Mouse (Mus musculus): ENCODE results near the gene Mrpl23.

Mrpl23 gene

DNA sequence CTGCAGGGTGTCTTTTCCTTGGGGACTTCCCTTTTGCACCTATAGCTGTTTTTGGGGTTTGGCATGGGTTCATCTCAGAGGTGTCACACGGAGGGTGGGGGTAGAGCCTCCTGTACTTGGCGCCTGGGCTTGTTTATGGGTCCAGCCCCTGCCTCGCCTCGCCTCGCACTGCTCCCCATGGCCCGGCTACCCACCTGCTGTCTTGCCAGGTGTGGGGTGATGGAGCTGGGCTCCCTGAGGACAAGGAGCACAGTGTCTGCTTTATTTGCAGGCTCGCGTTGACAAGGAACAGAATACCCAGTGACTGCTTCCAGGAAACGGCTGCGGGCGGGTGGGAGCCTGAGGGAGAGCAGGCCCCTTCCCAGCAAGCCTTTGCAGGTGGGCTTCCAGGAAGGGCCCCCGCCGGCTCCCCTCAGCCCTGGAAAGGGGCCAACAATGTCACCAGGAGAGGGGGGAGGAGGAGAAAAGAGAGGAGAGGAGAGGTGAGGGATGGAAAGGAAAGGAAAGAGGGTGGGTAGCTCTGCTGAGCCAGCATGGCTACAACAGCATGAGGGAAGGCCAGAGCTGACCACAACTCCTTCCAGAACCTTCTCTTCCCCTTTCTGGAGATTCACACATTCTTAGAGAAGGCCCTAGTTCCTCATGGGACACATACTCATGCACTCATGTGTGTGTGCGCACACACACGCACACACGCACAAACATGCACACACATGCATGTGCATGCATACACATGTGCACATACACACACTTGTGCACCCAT lies 39.2 kb downstream of the Mrpl23 start:
- in situ Hi-C loops (cut with MboI, MseI), result no loop called here

DNA sequence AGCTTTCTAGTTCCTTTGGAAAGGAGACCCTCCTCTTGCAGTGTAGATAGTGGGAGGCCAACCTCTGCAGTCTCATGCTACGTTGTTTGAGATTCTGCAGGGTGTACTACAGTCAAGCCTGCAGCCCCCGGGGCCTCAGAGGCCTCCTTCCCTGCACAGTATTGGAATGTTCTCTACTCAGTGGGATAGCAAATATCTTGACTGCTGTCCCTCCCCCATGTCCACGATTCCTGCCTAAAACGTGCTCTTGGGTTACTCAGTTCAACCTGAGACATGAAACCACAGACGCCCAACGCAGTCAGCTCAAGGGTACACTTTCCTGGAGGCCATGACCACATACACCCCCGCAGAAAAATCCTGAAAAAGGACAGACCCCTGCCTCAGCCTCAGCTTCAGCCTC lies 39.9 kb downstream of the Mrpl23 start:
- in situ Hi-C loops (cut with MboI, MseI), result no loop called here

GRCm38 (mm10) chr7:142572992-142573391 lies 40.5 kb downstream of the Mrpl23 start:
- in situ Hi-C loops (cut with MboI, MseI), result no loop called here

DNA sequence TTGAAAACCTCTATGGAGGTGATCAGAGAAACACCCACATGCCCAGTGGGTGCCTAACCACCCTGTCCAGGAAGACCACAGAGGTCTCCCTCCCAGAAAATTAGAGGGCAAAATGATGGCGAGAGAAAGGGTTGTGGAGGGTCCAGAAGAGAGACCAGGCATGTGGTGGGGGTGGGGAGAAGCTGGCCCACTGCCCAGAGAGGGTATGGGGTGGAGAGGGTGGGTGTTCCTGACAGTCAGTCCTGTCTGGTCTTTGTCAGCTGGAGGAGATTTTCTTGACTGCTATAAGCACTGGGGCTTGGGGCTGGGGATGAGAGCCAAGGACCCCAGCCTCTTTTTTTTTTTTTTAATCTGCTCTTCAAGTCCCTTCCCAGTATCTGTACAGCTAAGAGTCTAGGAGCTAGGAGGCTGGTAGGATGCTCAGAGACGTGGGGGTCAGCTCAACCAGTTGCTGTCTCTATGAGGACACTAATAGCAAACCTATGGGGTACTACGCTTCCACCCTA lies 41.7 kb downstream of the Mrpl23 start:
- in situ Hi-C loops (cut with MboI, MseI), result no loop called here

DNA sequence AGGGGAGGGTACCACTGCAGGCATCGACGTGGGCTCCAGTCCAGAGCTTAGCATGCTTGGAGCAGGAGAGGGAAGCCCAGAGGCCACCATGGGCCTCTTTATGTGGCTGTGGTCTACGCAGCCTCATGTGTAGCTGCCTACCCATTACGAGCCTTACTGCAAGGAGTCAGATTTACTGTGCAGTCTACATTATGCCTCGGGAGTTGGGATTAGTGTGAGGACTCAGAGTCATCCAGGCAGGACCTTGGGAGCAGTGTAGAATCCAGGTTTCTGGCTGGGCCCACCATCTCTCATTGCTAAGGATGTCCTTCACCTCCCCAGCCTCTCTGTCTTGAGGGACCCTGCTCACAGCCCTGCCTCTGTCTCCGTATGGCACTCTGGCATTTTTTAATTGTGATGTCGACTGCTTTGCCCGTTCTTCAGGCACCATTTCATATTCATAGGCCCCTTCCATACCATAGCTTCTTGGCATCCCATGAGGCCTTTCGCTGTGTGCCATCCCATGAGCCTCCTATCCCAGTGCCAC lies 42.4 kb downstream of the Mrpl23 start:
- in situ Hi-C loops (cut with MboI, MseI), result no loop called here

DNA sequence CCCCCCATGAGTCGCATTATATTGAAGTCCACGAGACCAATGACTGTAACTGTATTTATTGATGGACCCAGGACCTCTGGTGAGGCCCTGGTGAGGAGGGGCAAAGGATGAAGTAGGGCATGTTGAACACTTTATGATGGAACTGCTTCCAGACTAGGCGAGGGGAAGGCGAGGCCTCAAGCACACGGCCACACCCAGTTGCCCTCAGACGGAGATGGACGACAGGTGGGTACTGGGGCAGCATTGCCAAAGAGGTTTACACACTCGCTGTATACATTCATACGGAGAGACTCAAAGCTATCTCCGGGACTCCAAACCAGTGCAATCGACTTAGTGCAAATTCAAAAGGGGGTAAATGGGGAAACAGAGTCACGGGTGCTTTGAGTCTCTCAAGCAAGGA lies 43.0 kb downstream of the Mrpl23 start:
- in situ Hi-C loops (cut with MboI, MseI), result no loop called here

DNA sequence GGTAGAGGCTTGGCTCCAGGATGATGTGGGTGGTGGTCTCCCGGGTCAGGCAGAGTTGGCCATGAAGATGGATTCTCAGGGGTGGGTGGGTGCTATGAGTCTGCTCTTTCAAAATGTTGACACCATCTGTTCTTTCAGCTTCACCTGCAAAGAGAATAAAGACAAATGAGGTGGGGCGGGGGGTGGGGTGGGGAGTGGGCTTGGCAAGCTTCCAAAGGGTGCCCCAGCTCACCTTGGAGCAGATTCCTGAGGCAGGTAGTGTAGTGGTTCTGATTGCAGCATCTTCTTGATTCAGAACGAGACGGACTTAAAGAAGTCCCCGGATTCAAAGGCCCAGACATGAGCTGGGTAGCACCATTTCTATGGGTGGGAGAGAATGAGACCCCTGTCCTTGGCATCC lies 43.5 kb downstream of the Mrpl23 start:
- in situ Hi-C loops (cut with MboI, MseI), result no loop called here

DNA sequence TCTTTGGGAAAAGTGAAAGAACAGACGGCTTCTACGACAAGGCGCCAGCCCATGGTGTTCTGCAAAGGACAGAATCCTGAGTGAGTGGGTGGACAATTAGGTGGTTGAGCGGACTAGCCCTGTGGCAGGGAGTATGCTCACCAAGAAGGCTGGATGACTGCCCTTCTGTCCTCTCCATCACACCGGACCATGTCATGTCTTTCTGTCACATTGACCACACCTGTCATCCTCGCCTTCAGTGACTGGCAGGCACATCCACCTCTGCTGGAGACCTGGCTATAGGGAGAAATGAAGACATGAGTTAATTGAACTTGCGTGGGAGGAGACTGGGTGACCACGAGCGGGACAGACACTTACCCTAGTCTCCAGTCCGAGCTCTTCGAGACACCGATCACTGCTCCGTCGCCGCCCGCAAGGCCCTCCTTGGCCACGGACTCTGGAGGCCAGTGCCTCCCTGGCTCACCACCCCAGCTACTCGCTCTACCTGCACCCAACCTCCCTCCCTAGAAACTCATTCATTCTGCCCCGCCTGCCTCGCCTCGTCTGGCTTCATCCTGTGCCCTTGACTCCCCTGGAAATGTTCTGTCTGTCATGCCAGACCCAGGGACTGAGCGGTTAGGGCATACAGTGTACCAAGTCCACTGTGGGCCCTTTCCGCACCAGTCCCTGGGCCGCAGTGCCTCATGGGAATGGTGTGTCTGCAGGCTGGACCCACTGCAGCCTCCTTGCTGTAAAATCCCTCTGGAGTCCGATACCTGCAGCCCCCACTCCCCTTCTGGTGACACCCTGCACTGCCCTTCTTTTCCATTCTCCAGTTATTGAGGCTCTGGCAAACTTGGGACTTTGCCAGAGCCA lies 44.2 kb downstream of the Mrpl23 start:
- in situ Hi-C loops (cut with MboI, MseI), result no loop called here

GRCm38 (mm10) chr7:142577806-142578423 lies 45.4 kb downstream of the Mrpl23 start:
- in situ Hi-C loops (cut with MboI, MseI), result no loop called here

DNA sequence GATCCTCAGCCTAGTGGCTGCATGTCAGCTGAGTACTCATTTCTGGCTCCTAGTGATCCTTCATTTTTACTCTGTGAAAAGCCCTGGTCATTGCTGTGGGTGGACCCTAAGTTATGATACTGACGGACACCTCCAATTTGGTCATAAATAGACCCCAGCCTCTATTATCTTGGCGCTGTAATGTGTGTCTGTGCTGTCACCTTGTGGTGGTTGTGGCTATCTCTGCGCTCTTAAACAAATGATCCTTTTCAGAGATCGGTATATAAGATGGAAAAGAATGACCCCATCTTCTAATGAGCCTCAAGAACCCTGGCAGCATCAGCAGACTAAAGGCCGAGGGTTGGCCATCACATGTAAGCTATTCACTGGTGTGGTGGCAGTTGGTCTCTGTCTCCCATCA lies 46.6 kb downstream of the Mrpl23 start:
- in situ Hi-C loops (cut with MboI, MseI), result no loop called here

DNA sequence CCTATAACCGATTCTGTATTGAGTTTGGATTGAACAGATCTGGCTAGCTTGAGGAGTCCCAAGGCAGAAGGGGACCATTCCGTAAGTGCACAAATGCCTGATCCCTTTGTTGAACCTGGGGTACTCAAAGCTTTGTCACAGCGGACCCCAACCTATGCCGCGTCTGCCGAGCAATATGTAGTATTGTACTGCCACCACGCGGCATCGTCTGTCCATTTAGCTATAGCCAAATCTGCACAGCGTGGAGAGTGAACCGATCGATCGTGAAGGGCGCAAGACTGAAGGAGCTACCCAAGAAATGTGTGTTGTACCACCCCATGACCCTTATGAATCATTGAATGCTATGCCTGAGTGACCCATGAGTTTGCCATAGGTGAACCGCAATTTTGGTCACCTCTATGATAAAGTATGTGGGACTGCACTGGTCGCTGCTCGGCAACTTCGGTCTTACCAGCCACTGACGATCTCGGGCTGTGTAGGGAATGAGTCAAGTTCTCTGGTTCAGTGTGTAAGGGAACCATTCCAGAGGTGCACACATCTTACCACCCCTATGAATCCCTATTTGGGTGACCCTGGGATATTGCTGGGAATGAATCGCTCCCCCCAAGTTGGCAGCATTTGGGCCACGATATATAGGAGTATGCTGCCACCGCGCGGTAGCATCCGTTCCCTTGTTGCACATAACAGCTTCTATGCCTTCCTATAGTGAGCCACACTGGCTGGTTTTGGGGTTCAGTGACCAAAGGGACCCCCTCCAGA lies 47.8 kb downstream of the Mrpl23 start:
- in situ Hi-C loops (cut with MboI, MseI), result loop anchor here (5.0 kb wide), 1 partner anchor 243 kb away; no protein-coding TSS in a partner anchor

- in situ Hi-C loops (cut with MboI, MseI), result loop anchor here (5.0 kb wide), 1 partner anchor 244 kb away; no protein-coding TSS in a partner anchor
These were observed 48.7 kb downstream of the Mrpl23 start for GRCm38 (mm10) chr7:142581186-142581585.

DNA sequence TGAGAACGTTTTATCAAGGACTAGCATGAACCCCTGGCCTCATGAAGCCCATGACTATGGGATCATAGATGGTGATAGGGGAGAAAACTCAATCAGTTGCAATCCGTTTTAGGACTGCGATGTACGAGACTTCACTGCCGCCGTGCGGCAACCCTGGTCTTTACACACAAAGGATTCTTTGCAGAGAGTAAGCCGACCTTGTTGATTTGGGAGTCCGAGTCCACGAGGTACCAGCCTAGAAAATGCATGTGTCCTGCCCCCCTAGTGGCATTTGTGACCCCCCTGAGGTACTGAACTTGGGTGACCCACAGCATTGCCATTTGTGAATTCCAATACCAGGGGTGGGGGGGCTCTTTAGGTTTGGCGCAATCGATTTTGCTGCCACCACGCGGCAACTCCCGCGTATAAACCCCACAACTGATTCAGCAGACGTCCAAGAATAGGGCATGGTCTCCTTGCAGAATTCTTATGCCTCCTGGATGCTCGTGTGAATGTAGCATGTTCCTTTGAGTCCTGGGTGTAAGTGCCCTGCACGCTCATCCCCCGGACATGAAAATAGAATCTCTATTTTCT lies 49.3 kb downstream of the Mrpl23 start:
- in situ Hi-C loops (cut with MboI, MseI), result loop anchor here (5.0 kb wide), 1 partner anchor 244 kb away; no protein-coding TSS in a partner anchor

- in situ Hi-C loops (cut with MboI, MseI), result loop anchor here (5.0 kb wide), 1 partner anchor 248 kb away; no protein-coding TSS in a partner anchor
These were observed 52.4 kb downstream of the Mrpl23 start for GRCm38 (mm10) chr7:142584882-142585281.

DNA sequence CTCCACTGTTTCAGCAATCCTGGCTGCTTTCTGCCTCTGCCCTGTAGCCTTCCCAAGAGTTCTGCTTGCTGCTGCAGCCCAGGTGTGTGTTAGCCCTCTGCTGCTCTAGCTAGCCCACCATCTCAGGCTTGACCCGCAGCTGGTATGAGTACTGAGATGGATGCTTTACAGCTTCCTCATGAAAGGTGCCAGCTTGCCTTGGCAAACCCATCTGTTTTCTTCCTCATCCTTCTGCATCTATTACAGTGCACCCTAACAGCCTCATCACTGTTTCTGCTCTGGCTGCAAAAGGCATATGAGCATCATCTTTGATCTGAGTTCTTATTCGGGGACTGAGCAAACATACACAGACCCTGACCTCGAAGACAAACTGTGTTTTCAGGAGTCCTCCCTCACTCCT lies 53.4 kb downstream of the Mrpl23 start:
- in situ Hi-C loops (cut with MboI, MseI), result no loop called here

- in situ Hi-C loops (cut with MboI, MseI), result no loop called here
These were observed 55.9 kb downstream of the Mrpl23 start for GRCm38 (mm10) chr7:142588282-142588941.
